In genomic region chr2:25982052-25982425, GRCm38 (mm10) we compare ENCODE assay signal across 8 mouse cellular contexts. TPM values are rescaled to one million over a fixed set of nuclear protein-coding genes. Genes with fewer than 3 reads are reported as not detected.
DNase-seq lines count a peak whose midpoint lies in the region; ATAC-seq lines count a peak whose summit lies in the region.

No protein-coding gene starts in this region.

- H3K9me3 ChIP-seq in forebrain, embryonic 15.5 days = no peaks in the 10 kb centered on the region
- H3K9me3 ChIP-seq in hindbrain, embryonic 12.5 days (replicated peaks) = no peaks in the 10 kb centered on the region
- H3K9me3 ChIP-seq in limb, embryonic 11.5 days (ENCODE audit: control insufficient read depth, low read length) = no peaks in the 10 kb centered on the region
- H3K9me3 ChIP-seq in midbrain, embryonic 15.5 days = no peaks in the 10 kb centered on the region

- H3K36me3 ChIP-seq in forebrain, embryonic 15.5 days = no peaks in the 10 kb centered on the region
- H3K36me3 ChIP-seq in hindbrain, embryonic 12.5 days = 0 out of 2 replicates have a peak, but pooled peaks cover 2% of the 10 kb centered on the region
- H3K36me3 ChIP-seq in limb, embryonic 11.5 days (ENCODE audit: control insufficient read depth, insufficient read depth, low read length) = no peaks in the 10 kb centered on the region
- no peaks in the 10 kb centered on the region for H3K36me3 ChIP-seq in midbrain, embryonic 15.5 days (replicated peaks)

- peak; percentile 70 for DNase-seq in cerebellum, adult 11 months
- DNase-seq in c-Kit-positive CD71-positive TER-119-negative erythroid progenitor cells, embryonic 14.5 days (ENCODE audit: low read depth) = peak; percentile 13
- DNase-seq in limb, embryonic 11.5 days (ENCODE audit: low spot score) = peak; percentile 48
- peak; percentile 61 for DNase-seq in testis, postnatal 14 days (ENCODE audit: low spot score)

- no peaks in the 10 kb centered on the region for H3K27me3 ChIP-seq in forebrain, embryonic 15.5 days
- H3K27me3 ChIP-seq in hindbrain, embryonic 12.5 days = no peaks in the 10 kb centered on the region
- H3K27me3 ChIP-seq in limb, embryonic 11.5 days (ENCODE audit: control insufficient read depth, insufficient read depth, low read length) = no peaks in the 10 kb centered on the region
- H3K27me3 ChIP-seq in midbrain, embryonic 15.5 days (replicated peaks) = no peaks in the 10 kb centered on the region

- H3K27ac ChIP-seq in forebrain, embryonic 15.5 days (replicated peaks) = peak overlapping the region; percentile 95
- peak overlapping the region; percentile 97 for H3K27ac ChIP-seq in hindbrain, embryonic 12.5 days
- no peak overlapping the region for H3K27ac ChIP-seq in limb, embryonic 11.5 days (replicated peaks; ENCODE audit: low read depth, low read length)
- peak overlapping the region; percentile 94 for H3K27ac ChIP-seq in midbrain, embryonic 15.5 days

- peak overlapping the region; percentile 98 for H3K9ac ChIP-seq in forebrain, embryonic 15.5 days (replicated peaks)
- peak overlapping the region; percentile 99 for H3K9ac ChIP-seq in hindbrain, embryonic 12.5 days
- peak overlapping the region; percentile 97 for H3K9ac ChIP-seq in limb, embryonic 11.5 days (ENCODE audit: low read length)
- peak overlapping the region; percentile 99 for H3K9ac ChIP-seq in midbrain, embryonic 15.5 days

- no peak for ATAC-seq in cerebellum, adult (ENCODE audit: insufficient number of reproducible peaks, low FRiP score, low TSS enrichment)
- ATAC-seq in forebrain, embryonic 15.5 days (replicated peaks) = no peak
- no peak for ATAC-seq in hindbrain, embryonic 12.5 days (ENCODE audit: low FRiP score)
- ATAC-seq in limb, embryonic 11.5 days (ENCODE audit: insufficient number of reproducible peaks, low FRiP score, low TSS enrichment, low read depth) = no peak
- no peak for ATAC-seq in midbrain, embryonic 15.5 days (replicated peaks)

- H3K4me3 ChIP-seq in forebrain, embryonic 15.5 days = peak overlapping the region; percentile 96
- peak overlapping the region; percentile 95 for H3K4me3 ChIP-seq in hindbrain, embryonic 12.5 days
- peak overlapping the region; percentile 86 for H3K4me3 ChIP-seq in limb, embryonic 11.5 days (ENCODE audit: low read depth, low read length)
- peak overlapping the region; percentile 97 for H3K4me3 ChIP-seq in midbrain, embryonic 15.5 days

- H3K4me2 ChIP-seq in forebrain, embryonic 15.5 days (replicated peaks) = peak overlapping the region; percentile 84
- peak overlapping the region; percentile 88 for H3K4me2 ChIP-seq in hindbrain, embryonic 12.5 days (replicated peaks)
- peak overlapping the region; percentile 83 for H3K4me2 ChIP-seq in limb, embryonic 11.5 days (ENCODE audit: low read depth, severe bottlenecking)
- H3K4me2 ChIP-seq in midbrain, embryonic 15.5 days = peak overlapping the region; percentile 83

- WGBS in forebrain, embryonic 15.5 days = 1% methylated on average over 16 of the region's 16 CpGs
- WGBS in hindbrain, embryonic 12.5 days = under 1% methylated on average over 16 of the region's 16 CpGs
- WGBS in limb, embryonic 11.5 days = under 1% methylated on average over 16 of the region's 16 CpGs
- under 1% methylated on average over 16 of the region's 16 CpGs for WGBS in midbrain, embryonic 15.5 days

- H3K4me1 ChIP-seq in forebrain, embryonic 15.5 days = peaks cover 54% of the 10 kb centered on the region
- peaks cover 43% of the 10 kb centered on the region for H3K4me1 ChIP-seq in hindbrain, embryonic 12.5 days
- H3K4me1 ChIP-seq in limb, embryonic 11.5 days (ENCODE audit: control insufficient read depth, insufficient read depth, low read length) = peaks cover 12% of the 10 kb centered on the region
- H3K4me1 ChIP-seq in midbrain, embryonic 15.5 days = peaks cover 55% of the 10 kb centered on the region

RNA-seq across cellular contexts. Expression of gene Camsap1, which starts 1.0 kb away (rescaled TPM):
- polyA plus RNA-seq in forebrain, embryonic 15.5 days (2015; fragmentation: Nextera tagmentation; extraction: Ambion mirVana) = 69.5 and 75.9 TPM in 2 replicates
- polyA plus RNA-seq in hindbrain, embryonic 12.5 days (2016; fragmentation: Nextera tagmentation; extraction: Ambion mirVana) = 85.5 and 92.7 TPM in 2 replicates
- 29.5 and 36.8 TPM in 2 replicates for polyA plus RNA-seq in limb, embryonic 11.5 days (2014; fragmentation: Nextera tagmentation; extraction: Ambion mirVana)
- 88.1 and 99.8 TPM in 2 replicates for polyA plus RNA-seq in midbrain, embryonic 15.5 days (2015; fragmentation: Nextera tagmentation; extraction: Ambion mirVana)

RNA-seq across cellular contexts. Expression of gene Ubac1, which starts 39.5 kb away (rescaled TPM):
- polyA plus RNA-seq in forebrain, embryonic 15.5 days (2015; fragmentation: Nextera tagmentation; extraction: Ambion mirVana) = 113 and 119 TPM in 2 replicates
- 98.4 and 102 TPM in 2 replicates for polyA plus RNA-seq in hindbrain, embryonic 12.5 days (2016; fragmentation: Nextera tagmentation; extraction: Ambion mirVana)
- polyA plus RNA-seq in limb, embryonic 11.5 days (2014; fragmentation: Nextera tagmentation; extraction: Ambion mirVana) = 98.7 and 110 TPM in 2 replicates
- polyA plus RNA-seq in midbrain, embryonic 15.5 days (2015; fragmentation: Nextera tagmentation; extraction: Ambion mirVana) = 132 and 139 TPM in 2 replicates

Comparison
In these comparisons a context has a peak if more than half of its experiments do, and no peak if none do; other contexts are left out.
1. DNase-seq: peak in every context shown above with its lines; median percentile 70 in cerebellum, adult 11 months; 61 in testis, postnatal 14 days; 48 in limb, embryonic 11.5 days; 13 in c-Kit-positive CD71-positive TER-119-negative erythroid progenitor cells, embryonic 14.5 days.